Mouse (Mus musculus): ENCODE results near the gene Kcna3. TPM values are rescaled to one million over a fixed set of nuclear protein-coding genes. Genes with fewer than 3 reads are reported as not detected.
A peak's percentile ranks its signal among the peaks of the same experiment; 100 is the strongest.

The Kcna3 gene
- polyA plus RNA-seq, 1 experiment: not detected

- Histone ChIP-seq H3K27ac (ENCODE audit: insufficient read depth, low read depth, low read length) (no peak overlapping the region), H3K4me1 (ENCODE audit: control insufficient read depth, insufficient read depth, low read length) (no peaks in the 10 kb centered on the region), H3K4me3 (ENCODE audit: insufficient read depth, low read depth, low read length) (no peak overlapping the region)
- WGBS: 19% methylated on average over 2 of the region's 2 CpGs
- TF ChIP-seq POLR2A (IDR thresholded peaks at IDR 0.05; ENCODE audit: insufficient read depth, low read depth, low read length) (no peak), CTCF (IDR thresholded peaks at IDR 0.05; ENCODE audit: insufficient read depth, low read depth, low read length) (no peak)
Observed at GRCm38 (mm10) chr3:107018286-107018685, 17.7 kb upstream of the Kcna3 start.

- 73% methylated on average over 4 of the region's 4 CpGs for WGBS
- TF ChIP-seq POLR2A (IDR thresholded peaks at IDR 0.05; ENCODE audit: insufficient read depth, low read depth, low read length) (no peak), CTCF (IDR thresholded peaks at IDR 0.05; ENCODE audit: insufficient read depth, low read depth, low read length) (no peak)
- H3K4me1 ChIP-seq (ENCODE audit: control insufficient read depth, insufficient read depth, low read length): peaks cover 4% of the 10 kb centered on the region
- H3K27ac ChIP-seq (ENCODE audit: insufficient read depth, low read depth, low read length): no peak overlapping the region
- no peak overlapping the region for H3K4me3 ChIP-seq (ENCODE audit: insufficient read depth, low read depth, low read length)
Observed at GRCm38 (mm10) chr3:107031547-107031946, 4.4 kb upstream of the Kcna3 start.

GRCm38 (mm10) chr3:107034776-107035175 lies 1.2 kb upstream of the Kcna3 start:
- Histone ChIP-seq H3K27ac (ENCODE audit: insufficient read depth, low read depth, low read length) (no peak overlapping the region), H3K4me3 (ENCODE audit: insufficient read depth, low read depth, low read length) (no peak overlapping the region), H3K4me1 (ENCODE audit: control insufficient read depth, insufficient read depth, low read length) (peaks cover 4% of the 10 kb centered on the region)
- TF ChIP-seq POLR2A (IDR thresholded peaks at IDR 0.05; ENCODE audit: insufficient read depth, low read depth, low read length) (no peak), CTCF (IDR thresholded peaks at IDR 0.05; ENCODE audit: insufficient read depth, low read depth, low read length) (no peak)
- 64% methylated on average over 2 of the region's 2 CpGs for WGBS

- peak overlapping the region; percentile 25 for H3K27ac ChIP-seq (ENCODE audit: insufficient read depth, low read depth, low read length)
- under 1% methylated on average over 55 of the region's 55 CpGs for WGBS
- peaks cover 4% of the 10 kb centered on the region for H3K4me1 ChIP-seq (ENCODE audit: control insufficient read depth, insufficient read depth, low read length)
- H3K4me3 ChIP-seq (ENCODE audit: insufficient read depth, low read depth, low read length): peak overlapping the region; percentile 63
- no peak for TF ChIP-seq POLR2A (IDR thresholded peaks at IDR 0.05; ENCODE audit: insufficient read depth, low read depth, low read length)
- no peak; the same call in 1 of the 2 replicates for TF ChIP-seq CTCF (IDR thresholded peaks at IDR 0.05; ENCODE audit: insufficient read depth, low read depth, low read length)
Observed at GRCm38 (mm10) chr3:107036458-107037039, 580 bp downstream of the Kcna3 start.

- Histone ChIP-seq H3K4me1 (ENCODE audit: control insufficient read depth, insufficient read depth, low read length) (peaks cover 4% of the 10 kb centered on the region), H3K4me3 (ENCODE audit: insufficient read depth, low read depth, low read length) (peak overlapping the region; percentile 63), H3K27ac (ENCODE audit: insufficient read depth, low read depth, low read length) (peak overlapping the region; percentile 25)
- TF ChIP-seq POLR2A (IDR thresholded peaks at IDR 0.05; ENCODE audit: insufficient read depth, low read depth, low read length) (no peak), CTCF (IDR thresholded peaks at IDR 0.05; ENCODE audit: insufficient read depth, low read depth, low read length) (no peak)
- WGBS: 26% methylated on average over 12 of the region's 12 CpGs
Observed at GRCm38 (mm10) chr3:107037105-107037504, 1.1 kb downstream of the Kcna3 start.

- Histone ChIP-seq H3K4me1 (ENCODE audit: control insufficient read depth, insufficient read depth, low read length) (peaks cover 4% of the 10 kb centered on the region), H3K4me3 (ENCODE audit: insufficient read depth, low read depth, low read length) (peak overlapping the region; percentile 63), H3K27ac (ENCODE audit: insufficient read depth, low read depth, low read length) (peak overlapping the region; percentile 25)
- 41% methylated on average over 16 of the region's 16 CpGs for WGBS
- TF ChIP-seq POLR2A (IDR thresholded peaks at IDR 0.05; ENCODE audit: insufficient read depth, low read depth, low read length) (no peak), CTCF (IDR thresholded peaks at IDR 0.05; ENCODE audit: insufficient read depth, low read depth, low read length) (no peak)
Observed at GRCm38 (mm10) chr3:107037536-107038155, 1.7 kb downstream of the Kcna3 start.

GRCm38 (mm10) chr3:107038156-107038536 lies 2.2 kb downstream of the Kcna3 start:
- Histone ChIP-seq H3K4me3 (ENCODE audit: insufficient read depth, low read depth, low read length) (no peak overlapping the region), H3K27ac (ENCODE audit: insufficient read depth, low read depth, low read length) (peak overlapping the region; percentile 25), H3K4me1 (ENCODE audit: control insufficient read depth, insufficient read depth, low read length) (peaks cover 4% of the 10 kb centered on the region)
- 41% methylated on average over 6 of the region's 6 CpGs for WGBS
- TF ChIP-seq CTCF (IDR thresholded peaks at IDR 0.05; ENCODE audit: insufficient read depth, low read depth, low read length) (no peak), POLR2A (IDR thresholded peaks at IDR 0.05; ENCODE audit: insufficient read depth, low read depth, low read length) (no peak)

GRCm38 (mm10) chr3:107038661-107039223 lies 2.8 kb downstream of the Kcna3 start:
- H3K4me1 ChIP-seq (ENCODE audit: control insufficient read depth, insufficient read depth, low read length): peaks cover 4% of the 10 kb centered on the region
- peak overlapping the region; percentile 26 for H3K4me3 ChIP-seq (ENCODE audit: insufficient read depth, low read depth, low read length)
- TF ChIP-seq CTCF (IDR thresholded peaks at IDR 0.05; ENCODE audit: insufficient read depth, low read depth, low read length) (no peak), POLR2A (IDR thresholded peaks at IDR 0.05; ENCODE audit: insufficient read depth, low read depth, low read length) (no peak)
- H3K27ac ChIP-seq (ENCODE audit: insufficient read depth, low read depth, low read length): peak overlapping the region; percentile 26; the same call in 1 of the 2 replicates
- 18% methylated on average over 10 of the region's 10 CpGs for WGBS

- TF ChIP-seq CTCF (IDR thresholded peaks at IDR 0.05; ENCODE audit: insufficient read depth, low read depth, low read length) (no peak), POLR2A (IDR thresholded peaks at IDR 0.05; ENCODE audit: insufficient read depth, low read depth, low read length) (no peak)
- Histone ChIP-seq H3K4me1 (ENCODE audit: control insufficient read depth, insufficient read depth, low read length) (peaks cover 4% of the 10 kb centered on the region), H3K4me3 (ENCODE audit: insufficient read depth, low read depth, low read length) (no peak overlapping the region), H3K27ac (ENCODE audit: insufficient read depth, low read depth, low read length) (peak overlapping the region; percentile 45)
Observed at GRCm38 (mm10) chr3:107039306-107039705, 3.3 kb downstream of the Kcna3 start.
